Mouse (Mus musculus) kidney, postnatal 4 days (tissue): ENCODE measurements around the gene Abhd11.

Experiments
- DNase-seq, 2 experiments: peaks; one replicate each; pipeline ENCODE4 v3.0.0; 2021; ENCODE audit warnings: mixed read lengths in 2 of 2

Abhd11 gene

GRCm38 (mm10) chr5:134986298-134987268 is 22.4 kb upstream of the Abhd11 start:
- peak; percentile 46 to 68 for DNase-seq

GRCm38 (mm10) chr5:134989166-134989565 is 19.8 kb upstream of the Abhd11 start:
- DNase-seq, result no peak

GRCm38 (mm10) chr5:134989741-134990140 is 19.2 kb upstream of the Abhd11 start:
- no peak for DNase-seq

DNA sequence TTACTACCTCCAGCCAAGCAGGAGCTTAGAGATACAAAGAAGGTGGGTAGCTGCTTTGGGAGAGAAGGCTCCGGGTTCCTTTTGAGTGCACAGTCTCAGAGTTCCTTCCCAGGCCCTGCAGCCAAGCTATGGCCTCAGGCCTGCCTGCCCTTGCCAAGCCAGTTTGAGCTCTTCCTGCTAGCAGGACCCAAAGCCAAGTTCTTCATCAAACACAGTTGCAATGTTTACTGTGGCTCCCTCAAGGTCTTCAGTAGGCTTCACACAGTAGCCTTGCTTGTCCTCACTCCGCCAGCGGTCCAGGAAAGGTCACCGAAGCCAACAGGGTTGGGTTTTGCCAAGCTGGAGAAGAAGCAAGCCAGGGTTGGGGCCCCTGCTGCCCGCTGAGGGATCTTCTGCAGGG is 16.4 kb upstream of the Abhd11 start:
- DNase-seq, result no peak

- DNase-seq, result no peak
These were observed 10.6 kb upstream of the Abhd11 start for GRCm38 (mm10) chr5:134998359-134998758.

DNA sequence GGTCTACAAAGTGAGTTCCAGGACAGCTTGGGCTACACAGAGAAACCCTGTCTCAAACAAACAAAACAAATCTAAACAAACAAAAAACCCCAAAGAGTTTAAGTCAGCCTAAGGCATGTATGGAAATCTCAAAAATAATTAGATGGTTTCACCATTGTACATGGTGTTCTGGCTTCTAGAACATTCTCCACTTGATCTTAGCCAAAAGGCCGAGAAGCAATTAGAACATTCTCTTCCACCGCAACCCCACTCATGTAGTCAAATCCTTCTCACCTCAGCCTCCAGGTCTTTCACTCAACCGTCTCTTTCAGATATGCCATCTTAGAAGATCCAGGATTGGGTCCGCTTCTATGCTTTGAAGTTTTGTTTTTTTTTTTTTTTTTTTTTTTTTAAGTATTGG is 9.2 kb upstream of the Abhd11 start:
- no peak for DNase-seq

- DNase-seq, result no peak
These were observed 8.2 kb upstream of the Abhd11 start for GRCm38 (mm10) chr5:135000751-135001150.

GRCm38 (mm10) chr5:135001309-135001708 is 7.6 kb upstream of the Abhd11 start:
- DNase-seq, result peak; percentile 82 to 90

DNA sequence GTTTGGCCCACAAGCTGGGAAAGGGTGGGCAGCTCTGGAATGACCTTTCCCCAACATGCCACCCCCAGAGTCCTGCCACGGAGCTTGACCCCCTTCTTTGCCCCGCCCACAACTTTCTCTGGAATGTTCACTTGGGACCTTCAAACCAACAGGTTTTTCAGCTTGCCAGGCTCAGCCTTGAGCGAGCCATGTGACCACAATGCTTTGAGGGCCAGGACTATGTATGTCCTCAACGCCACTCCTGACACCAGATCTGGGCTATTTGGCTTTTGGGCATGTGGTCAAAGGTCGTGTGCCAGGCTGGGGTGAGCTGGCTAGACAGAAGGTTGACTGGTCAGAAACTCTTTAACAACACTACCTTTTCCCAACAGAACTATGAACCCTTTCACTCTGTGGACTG is 6.8 kb upstream of the Abhd11 start:
- peak; percentile 43 to 62 for DNase-seq

- no peak for DNase-seq
These were observed 965 bp upstream of the Abhd11 start for GRCm38 (mm10) chr5:135007802-135008571.

DNA sequence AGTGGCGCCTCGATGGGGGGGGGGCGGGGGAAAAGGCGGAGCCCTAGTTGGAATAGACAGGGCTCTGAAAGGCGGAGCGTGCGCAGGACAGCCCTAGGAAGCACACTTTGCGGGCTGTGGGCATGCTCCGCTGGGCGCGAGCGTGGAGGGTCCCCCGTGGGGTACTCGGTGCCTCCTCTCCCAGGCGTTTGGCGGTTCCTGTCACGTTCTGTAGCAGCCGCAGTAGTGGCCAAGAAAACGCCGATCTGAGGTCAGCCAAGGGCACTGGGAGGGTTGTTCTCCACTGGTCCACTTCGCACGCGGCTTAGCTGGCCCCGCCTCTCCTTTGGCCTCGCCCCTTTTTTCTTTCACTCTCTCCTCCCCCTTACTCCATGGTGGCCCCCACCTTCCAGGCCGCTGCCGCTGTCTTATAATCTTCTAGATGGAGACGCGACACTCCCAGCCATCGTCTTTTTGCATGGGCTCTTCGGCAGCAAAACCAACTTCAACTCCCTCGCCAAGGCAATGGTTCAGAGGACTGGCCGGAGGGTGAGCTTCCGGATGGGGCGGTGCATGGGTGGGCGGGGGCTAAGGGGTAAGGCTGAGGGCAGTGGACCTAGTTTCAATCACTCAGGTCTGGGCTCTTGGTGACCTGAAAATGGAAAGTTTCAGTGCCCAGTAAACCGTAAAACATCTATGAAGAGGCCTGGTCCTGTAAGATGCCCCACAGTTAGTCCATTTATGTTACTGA is 803 bp downstream of the Abhd11 start:
- peak; percentile 89 to 94 for DNase-seq

DNA sequence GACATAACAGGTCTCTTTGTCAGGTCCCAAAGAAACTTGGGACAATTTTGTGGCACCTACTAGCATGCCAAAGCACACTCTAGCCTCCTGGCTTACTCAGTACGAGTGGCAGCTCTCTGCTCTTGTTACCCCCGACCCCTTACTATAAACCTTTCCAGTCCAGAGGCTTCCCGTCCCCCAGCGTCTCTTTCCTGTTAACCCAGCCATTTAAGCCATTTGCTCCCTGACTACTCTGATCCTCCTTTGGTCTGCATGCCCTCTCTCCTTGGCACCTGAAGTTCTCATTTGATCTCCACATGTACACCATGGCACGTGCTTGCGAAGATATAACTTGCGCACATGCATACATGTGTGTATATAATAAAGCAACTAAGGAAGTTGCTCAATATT is 1.4 kb downstream of the Abhd11 start:
- DNase-seq, result no peak

DNA sequence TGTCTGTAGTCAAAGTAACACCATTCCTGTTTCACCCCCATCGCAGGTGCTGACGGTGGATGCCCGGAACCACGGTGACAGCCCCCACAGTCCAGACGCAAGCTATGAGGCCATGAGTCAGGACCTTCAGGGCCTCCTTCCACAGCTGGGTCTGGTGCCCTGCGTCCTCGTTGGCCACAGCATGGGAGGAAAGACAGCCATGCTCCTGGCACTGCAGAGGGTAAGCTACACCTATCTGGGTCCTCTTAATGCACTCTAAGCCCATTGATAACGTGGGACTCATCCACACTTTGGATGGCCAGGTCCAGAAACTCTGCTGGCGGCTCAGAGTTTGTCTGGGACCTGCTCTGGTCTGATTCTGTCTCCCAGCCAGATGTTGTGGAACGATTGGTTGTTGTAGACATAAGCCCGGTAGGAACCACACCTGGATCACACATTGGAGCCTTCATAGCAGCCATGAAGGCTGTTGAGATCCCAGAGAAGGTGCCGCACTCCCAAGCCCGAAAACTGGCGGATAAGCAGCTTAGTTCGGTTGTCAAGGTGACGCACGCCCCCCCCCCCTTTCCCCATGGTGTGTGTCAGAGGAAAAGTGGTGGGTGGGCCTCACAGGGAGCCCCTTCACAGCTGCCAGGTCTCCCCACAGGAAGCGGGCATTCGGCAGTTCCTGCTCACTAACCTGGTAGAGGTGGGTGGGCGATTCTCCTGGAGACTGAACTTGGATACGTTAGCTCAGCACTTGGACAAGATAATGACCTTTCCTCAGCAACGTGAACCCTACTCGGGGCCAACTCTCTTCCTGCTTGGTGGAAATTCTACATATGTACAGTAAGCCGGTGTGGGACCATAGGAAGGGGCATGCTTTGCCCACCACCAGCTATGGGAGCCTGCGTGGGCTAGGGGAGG is 2.1 kb downstream of the Abhd11 start:
- no peak for DNase-seq

DNA sequence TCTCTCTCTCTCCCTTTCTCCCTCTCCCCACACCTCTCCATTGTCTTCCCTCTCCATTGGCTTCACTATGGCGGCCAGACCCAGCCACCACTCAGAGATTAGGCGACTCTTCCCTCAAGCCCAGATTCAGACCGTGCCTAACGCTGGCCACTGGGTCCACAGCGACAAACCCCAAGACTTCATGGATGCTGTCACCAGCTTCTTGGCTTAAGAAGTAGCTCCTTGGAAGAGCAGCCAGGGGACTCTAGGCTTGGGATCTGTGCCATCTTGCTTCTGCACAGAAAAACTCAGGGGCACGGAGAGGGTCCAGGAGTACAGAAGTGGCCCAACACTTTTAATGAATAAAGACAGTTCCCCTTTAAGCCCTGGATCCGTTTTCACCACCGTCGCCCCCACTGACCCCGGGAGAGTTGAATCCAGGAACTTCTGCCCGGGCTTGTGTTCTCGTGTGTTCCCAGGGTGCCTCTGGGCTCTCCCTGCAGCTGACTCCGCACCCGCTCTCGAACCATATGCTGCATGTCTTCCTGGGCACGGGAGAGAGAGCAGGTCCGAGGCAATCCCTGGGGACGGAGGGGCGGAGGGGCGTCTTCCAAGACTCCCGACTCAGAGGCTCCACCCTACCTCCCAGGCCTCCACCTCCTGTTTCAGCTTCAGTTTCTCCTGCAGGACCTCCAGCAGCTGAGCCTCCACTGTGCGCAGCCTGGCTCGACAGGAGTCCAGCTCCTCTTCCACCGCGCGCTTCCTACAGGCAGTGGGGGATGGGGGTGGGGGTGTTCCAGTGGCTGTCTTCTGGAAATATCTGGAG is 3.1 kb downstream of the Abhd11 start:
- DNase-seq, result peak; percentile 43 to 55

GRCm38 (mm10) chr5:135012671-135013441 is 3.9 kb downstream of the Abhd11 start:
- peak; percentile 90 to 92 for DNase-seq

DNA sequence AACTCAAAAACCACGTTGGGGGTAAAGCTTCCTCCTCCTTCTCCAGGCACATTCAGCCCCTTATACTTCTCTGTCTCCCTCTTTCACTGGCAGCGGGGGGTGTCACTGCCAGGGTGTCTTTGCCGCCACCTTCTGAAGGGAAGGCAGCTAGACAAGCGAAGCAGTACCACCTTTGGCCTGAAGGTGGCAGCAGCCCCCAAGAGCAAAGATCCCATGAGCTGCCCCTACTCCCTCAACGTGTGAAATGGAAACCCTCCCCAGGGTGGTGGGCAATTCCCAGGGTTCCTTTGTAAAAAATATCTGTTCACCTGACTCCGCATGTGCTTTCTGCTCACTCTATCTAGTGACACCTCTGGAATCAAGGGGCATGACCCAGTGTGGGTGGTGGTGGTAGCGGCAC is 6.5 kb downstream of the Abhd11 start:
- peak; percentile 92 to 94 for DNase-seq

GRCm38 (mm10) chr5:135016224-135016759 is 7.3 kb downstream of the Abhd11 start:
- no peak for DNase-seq

DNA sequence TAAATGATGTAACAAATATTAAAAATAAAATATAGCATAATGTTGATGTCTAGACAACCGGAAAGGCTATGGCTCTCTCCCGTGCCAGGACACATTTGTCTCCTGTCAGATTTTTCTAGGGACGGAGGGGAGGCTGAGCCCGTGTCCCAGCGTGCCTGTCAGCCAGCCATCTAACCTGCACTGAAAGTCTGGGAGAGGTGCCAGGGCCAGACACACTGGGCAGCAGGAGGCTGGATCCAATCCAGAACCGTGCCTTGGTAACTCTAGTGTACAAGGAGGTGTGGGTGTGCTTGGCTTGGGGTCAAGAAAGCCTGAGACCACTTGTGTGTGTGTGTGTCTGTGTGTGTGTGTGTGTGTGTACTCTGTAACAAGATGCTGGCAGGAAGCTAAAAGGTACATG is 12.9 kb downstream of the Abhd11 start:
- peak; percentile 72 to 86 for DNase-seq

DNA sequence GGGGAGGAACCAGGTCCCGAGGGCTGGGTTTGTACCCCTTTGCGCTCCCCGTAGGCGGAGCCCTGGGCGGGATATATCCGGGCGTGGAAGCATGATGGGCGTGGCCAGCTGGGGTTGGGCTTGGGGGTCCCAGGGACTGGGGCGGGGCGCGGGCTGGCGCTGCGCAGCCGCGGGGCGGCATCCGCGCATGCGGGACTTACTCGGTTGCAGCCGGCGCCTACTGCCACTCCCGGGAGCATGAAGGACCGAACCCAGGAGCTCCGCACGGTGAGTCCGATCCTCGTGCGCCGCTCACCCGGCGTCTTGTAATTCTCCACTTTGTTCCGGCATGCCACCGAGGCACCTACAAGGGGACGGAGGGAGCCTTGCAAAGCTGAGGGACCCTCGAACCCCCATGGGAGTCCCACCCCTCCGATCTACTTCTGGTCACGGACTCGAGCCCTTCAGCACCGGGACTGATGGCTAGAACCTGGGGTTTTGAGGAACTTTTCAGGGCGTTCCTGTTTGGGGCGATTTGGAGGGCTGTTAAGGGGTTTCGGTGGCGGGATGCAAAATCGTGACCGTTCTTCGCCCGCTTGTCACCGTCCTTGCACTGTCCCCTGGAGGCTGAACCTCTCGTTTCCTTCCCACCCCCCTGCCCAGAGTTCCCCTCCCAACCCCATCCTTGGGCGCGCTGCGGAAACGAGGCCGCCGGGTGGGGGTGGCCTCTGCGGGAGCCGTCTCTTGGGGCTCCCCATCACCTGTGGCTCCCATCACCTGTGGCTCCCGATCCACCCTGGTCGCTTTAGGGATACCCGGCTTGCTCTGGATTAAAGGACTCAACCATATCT is 14.6 kb downstream of the Abhd11 start, which contains the start of gene Stx1a:
Gene Stx1a, plus strand, starts transcription at position 139 of the 830 bp plus-strand sequence.
- peak; percentile 95 to 96 for DNase-seq
